Mouse (Mus musculus): Measurements from ENCODE around the gene Git1. TPM values are rescaled to one million over a fixed set of nuclear protein-coding genes. Genes with fewer than 3 reads are reported as not detected.

Git1 gene
- total RNA-seq, 4 experiments from 2014 or later, result 53.5 to 63.3 (median 57.1) TPM

DNA sequence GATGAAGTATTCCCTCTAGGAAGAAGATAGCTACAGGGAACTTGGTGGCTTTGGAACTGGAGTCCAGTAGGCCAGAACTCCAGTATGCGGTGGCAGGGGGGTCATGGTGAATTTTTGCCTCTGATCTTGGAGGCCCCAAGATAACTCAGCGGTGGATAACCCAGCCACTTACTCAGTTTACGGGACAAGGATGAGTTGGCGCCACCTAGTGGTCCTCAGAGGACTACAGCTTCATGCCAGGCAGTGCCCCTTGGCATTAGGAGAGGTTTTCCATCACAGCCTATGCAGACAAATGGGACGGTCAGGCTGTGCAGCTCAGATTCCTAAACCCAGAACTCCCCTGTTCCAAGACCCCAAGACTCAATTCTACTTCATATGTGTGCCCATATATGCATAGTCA lies 8.0 kb downstream of the Git1 start:
- peak; percentile 74 for DNase-seq (ENCODE audit: low spot score)

DNA sequence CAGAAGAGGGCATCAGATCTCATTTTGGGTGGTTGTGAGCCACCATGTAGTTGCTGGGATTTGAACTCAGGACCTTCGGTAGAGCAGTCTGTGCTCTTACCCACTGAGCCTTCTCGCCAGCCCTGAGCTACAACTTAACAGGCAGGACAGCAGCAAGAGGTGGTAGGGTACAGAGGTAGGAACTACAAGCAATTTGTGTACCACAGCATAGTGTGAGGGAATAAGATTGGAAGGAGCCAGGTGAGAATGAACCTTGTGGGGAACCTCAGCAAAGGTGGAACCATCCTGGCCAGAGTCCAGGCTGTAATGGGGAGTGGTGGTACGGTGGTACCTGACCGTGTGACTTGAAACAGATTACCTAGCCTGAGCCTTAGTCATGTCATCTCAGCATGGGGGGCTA lies 8.6 kb downstream of the Git1 start:
- DNase-seq (ENCODE audit: low spot score), result no peak

DNA sequence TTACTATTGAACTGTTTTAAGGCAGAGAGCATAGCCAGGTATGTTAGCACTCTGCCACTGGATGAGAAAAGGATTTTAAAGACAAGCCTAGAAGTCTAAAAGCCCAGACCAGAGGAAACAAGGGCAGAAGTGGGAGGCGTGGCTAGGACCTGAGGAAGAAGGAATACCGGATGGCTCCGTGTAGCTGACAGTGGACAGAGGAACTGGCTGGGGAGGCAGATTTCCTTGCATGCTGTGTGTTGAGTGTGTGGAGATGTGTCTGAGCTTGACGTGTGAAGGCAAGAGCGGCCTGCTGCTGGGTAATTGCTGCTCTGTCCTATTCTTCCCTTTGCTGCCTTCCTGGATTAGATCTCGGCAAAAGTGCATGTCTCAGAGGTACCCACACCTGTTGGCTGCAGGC lies 9.1 kb downstream of the Git1 start:
- no peak for DNase-seq (ENCODE audit: low spot score)

DNA sequence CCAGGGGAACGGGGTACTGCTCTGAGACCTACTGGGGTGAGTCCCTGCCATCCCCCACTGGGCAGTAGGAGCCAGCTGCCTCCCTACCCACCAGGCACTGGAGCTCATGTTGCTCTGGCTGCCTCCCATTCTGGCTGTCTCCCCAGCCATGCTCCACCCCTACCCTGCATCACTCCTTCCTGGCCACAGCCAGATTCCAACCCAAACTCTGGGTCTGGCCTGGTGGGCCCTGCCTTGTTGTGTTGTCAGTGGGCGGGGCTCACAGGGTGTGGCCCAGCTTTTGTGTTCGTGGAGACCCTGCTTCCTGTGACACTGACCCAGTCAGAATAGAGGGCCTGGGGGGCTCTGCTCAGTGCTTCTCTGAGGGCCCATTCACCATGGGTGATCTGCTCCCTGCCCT lies 10.1 kb downstream of the Git1 start:
- DNase-seq (ENCODE audit: low spot score), result no peak

DNA sequence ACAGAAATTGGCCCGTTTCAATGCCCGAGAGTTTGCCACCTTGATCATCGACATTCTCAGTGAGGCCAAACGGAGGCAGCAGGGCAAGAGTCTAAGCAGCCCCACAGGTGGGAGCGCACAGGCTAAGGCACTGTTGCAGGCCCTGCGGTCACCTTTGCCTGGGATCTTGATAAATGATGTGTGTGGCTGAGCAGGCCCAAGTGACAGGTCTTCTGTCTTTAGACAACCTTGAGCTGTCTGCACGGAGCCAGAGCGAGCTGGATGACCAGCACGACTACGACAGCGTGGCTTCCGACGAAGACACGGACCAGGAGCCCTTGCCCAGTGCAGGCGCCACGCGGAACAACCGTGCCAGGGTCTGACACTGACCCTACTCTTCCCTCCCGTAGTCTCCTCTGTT lies 11.0 kb downstream of the Git1 start:
- DNase-seq (ENCODE audit: low spot score), result no peak

DNA sequence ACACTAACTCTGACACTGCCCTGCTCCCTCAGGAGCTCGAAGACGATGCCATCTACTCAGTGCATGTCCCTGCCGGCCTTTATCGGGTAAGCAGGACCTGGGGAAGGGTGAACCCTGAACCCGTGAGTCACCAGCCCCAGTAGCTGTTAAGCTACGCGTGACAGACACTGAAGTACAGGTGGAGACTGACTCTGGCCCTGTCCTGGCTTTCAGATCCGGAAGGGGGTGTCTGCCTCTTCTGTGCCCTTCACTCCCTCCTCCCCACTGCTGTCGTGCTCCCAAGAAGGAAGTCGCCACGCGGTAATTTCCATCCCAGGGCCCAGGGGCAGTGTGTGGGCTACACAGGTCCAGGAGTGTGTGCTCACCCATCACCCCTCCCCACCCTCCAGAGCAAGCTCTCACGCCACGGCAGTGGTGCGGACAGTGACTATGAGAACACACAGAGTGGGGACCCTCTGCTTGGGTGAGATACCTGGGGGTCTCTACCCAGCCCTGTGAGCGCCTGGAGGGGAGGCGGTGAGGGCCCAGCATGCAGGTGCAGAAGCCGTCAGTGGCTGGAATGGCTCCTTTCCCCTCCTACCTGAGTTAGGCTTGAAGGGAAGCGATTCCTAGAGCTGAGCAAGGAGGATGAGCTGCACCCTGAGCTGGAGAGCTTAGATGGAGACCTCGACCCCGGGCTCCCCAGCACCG lies 12.1 kb downstream of the Git1 start:
- no peak for DNase-seq (ENCODE audit: low spot score)

DNA sequence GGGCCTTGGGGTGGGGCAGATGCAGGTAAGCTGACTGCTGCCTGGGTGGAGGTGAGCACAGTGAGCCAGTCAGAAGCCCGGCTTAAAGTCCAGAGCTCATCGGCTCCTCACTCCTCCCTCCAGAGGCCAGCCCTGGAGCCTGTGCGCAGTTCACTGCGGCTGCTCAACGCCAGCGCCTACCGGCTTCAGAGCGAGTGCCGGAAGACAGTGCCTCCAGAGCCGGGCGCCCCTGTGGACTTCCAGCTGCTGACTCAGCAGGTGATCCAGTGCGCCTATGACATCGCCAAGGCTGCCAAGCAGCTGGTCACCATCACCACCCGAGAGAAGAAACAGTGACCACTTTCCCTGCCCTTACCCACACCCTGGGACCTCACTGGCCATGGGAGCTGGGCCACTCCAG lies 12.9 kb downstream of the Git1 start:
- DNase-seq (ENCODE audit: low spot score), result no peak

DNA sequence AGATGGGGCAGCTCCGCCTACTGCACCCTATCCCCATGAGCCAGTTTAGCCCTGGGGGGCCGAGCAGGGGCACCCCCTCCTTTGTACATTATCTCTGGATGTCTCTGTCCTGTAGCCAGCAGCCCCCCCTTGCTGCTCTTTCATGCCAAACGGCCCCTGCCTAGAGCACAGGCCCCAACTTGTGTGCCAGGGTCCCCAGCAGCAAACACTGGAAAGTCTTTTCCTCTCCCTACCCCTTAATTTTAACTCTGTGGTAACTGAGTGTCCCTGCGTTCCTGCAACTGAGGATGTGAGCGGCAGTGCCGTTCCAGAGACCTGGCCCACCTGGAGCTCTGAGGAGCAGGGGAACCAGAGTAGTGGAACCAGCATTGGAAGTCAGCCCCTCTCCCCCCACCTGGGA lies 13.6 kb downstream of the Git1 start:
- no peak for DNase-seq (ENCODE audit: low spot score)

DNA sequence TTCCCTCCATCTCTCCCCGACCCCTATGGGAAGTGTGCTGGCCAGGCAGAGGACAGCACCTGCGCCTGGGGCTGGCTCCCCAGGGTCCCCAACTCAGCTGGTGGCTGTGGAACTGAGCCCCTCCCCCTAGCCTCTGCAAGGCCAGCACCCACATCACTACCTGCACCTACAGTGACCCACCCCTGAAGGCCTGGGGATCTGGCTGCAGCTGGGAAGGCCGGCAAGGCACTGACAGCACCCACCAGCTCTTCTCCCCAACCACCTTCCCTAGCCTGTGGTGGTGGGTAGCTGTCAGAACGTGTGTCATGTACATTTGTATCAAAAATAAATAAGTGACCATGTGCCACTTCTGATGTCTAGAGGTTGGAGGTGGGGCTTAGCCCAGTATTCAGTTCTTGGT lies 14.1 kb downstream of the Git1 start:
- no peak for DNase-seq (ENCODE audit: low spot score)

DNA sequence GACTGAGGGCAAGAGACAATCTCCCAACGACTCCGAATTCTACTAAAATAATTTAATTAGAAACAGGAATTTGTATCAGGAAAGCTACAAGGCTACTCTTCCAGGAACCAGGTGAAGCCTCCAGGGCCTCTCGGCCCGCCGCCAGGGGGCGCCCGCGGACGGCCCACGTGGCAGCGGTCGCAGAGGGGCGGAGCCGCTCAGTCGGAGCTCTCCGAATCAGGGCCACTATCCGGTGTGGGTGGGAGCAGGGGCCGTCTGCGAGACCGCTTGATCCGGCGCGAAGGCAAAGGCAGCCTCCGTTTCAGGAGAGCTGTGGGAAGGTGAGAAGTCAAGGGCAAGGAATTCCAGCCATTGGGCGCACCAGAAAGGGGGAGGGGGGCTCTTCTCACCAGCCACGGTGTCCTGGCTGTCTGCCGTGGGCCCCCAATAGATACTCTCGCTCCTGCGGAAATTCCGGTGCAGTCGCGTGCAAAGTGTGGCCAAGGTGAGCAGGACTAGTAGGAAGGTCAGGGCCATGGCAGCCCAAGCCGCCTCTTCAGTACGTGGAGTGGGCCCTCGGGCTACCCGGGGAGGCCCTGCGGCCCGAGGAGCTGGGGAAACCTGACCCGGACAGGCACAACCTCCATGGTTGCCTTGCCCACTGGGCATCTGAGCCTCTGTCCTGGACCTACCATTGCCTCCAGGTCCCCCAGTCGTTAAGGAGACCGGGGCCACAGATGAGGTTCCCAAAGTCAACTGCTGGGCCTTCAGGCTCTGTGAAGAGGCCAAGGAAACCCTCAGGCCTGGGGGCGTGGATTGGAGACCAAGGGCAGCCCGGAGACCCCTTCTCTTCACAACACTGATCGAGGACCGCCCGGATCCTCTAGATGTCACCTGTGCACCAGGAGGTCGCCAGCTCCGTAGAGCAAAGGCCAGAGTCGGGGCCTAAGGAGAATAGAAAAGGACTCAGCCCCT lies 15.0 kb downstream of the Git1 start:
- DNase-seq (ENCODE audit: low spot score), result peak; percentile 77

DNA sequence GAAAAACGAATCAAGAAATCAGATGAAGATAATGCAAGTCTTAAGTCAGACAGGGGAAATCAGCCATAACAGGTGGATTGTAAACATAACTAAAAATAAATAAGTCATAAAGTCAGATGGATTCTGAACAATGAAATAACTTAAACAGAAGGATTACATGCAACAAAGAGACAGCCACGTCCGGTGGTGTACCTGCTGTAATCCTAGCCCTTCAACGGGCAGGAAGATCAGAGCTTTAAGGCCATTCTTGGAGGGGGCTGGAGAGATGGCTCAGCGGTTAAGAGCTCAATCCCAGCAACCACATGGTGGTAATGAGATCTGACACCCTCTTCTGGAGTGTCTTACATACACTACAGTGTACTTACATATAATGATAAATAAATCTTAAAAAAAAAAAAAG lies 18.0 kb downstream of the Git1 start:
- no peak for DNase-seq (ENCODE audit: low spot score)

DNA sequence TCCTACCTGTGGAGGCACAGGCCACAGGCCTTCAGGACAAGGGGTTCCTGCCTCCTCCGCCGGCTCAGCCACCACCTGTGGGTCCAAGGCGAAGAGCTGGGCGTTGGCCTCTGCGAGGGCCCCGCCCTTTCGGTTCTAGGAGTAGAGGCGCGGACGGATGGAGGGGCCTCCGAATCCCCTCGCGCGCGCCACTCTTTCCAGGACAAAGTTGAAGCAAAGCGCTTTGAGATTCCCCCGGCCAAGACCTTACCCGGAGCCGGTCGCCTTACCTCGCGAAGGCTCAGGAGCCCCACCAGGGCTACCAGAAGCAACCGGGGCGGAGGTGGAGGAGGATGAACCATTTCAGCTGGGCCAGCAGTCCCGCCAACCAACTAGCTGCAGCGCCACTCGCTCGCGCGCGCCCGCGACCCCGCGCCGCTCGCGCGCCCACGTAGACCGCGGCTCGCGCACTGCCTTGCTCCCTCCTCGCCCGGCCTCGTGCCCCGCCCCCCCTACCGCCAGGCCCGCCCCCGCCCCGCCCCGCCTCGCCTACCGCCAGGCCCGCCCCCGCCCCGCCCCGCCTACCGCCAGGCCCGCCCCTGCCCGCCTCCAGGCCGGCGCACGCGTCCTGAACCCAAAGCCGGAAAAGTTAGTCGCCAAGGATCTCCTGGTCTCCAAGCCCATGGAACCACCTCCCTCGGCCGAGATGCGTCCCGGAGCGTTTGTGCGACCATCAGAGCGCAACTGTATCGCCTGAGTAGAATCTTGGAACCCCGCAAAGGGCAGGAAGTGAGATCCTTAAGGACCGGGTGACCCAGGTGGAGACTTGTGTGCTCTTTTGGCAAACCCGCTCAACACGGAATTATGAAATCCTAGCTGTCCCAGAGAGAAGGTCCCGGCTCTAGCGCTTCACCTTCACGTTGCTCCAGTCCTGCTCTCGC lies 19.8 kb downstream of the Git1 start:
- DNase-seq (ENCODE audit: low spot score), result peak; percentile 82

DNA sequence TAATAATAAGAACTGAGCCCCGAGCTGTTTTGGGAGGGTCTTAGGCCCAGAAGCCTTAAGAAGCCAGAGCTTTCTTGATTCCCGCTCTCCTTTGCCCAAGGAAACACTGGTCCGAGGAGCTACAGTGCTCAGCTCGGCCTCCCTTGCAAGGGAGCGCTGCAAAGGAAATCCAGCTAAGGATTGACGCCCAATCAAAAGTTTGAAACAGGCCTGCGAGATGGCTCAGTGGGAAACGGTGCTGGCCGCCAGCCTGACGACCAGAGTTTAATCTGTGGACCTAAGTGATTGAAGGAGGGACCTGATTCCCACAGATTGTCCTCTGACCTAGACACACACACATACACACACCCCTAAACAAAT lies 20.4 kb downstream of the Git1 start:
- DNase-seq (ENCODE audit: low spot score), result no peak

DNA sequence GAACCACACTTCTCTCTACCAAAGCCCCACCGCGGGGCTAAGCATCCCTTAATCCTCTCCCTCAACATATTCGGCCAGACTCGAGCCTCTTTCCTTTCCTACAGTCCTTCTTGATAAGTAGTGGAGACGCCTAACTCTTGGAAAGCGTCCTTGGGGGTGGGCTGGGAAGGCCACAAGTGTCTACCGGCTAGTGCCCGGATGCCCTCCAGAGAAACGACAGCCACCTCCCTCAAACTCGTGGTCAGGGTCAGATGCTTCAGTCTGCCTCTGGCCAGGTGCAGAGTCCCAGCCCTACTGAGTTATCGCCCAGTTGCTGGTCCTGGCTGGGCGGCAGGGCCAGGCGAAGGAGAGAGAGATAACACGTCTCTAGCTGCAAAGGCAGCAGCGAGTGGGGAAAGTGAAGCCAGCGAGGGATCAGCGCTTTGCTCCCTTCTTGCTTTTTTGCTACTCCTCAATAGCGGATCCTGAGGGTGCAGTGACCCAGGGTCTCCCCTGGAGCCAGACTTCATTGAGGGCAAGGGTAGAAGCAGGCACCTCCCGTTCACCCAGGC lies 21.0 kb downstream of the Git1 start:
- no peak for DNase-seq (ENCODE audit: low spot score)

DNA sequence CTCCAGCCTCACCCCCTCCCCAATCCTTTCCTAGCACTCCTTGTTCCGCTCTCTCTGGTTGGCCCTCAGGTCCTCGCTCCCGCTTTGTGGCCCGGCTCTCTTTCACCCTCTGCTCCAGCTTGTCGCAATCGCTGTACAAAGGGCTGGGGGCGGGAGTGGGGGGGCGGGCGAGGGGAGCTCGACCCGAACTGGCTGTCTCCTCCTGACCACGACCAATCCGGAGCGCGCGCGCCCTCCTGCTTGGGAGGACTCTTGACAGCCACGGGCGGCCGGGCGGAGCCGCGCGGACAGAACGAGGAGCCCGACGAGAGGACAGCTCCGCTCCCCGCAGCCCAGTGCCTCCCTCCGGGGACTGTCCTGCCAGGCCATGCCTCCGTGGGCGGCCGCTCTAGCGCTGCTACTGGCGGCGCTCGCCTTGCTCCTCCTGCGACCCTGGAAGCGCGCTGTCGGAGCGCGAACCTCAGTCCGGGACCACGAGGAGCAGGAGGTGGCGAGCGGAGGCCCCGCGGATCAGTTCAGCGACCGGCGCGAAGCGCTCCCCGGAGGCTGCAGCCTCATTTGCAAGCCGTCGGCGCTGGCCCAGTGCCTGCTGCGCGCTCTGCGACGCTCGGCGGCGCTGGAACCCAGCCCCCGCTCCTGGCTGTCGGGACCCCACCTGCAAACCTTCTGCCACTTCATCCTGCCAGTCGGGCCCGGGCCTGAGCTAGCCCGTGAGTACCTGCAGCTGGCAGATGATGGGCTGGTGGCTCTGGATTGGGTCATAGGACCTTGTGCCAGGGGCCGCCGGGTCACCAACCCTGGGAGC lies 21.7 kb downstream of the Git1 start, which contains the start of gene Abhd15:
Gene Abhd15, plus strand, starts transcription at position 290 of the 805 bp plus-strand sequence.
- peak; percentile 69 for DNase-seq (ENCODE audit: low spot score)

DNA sequence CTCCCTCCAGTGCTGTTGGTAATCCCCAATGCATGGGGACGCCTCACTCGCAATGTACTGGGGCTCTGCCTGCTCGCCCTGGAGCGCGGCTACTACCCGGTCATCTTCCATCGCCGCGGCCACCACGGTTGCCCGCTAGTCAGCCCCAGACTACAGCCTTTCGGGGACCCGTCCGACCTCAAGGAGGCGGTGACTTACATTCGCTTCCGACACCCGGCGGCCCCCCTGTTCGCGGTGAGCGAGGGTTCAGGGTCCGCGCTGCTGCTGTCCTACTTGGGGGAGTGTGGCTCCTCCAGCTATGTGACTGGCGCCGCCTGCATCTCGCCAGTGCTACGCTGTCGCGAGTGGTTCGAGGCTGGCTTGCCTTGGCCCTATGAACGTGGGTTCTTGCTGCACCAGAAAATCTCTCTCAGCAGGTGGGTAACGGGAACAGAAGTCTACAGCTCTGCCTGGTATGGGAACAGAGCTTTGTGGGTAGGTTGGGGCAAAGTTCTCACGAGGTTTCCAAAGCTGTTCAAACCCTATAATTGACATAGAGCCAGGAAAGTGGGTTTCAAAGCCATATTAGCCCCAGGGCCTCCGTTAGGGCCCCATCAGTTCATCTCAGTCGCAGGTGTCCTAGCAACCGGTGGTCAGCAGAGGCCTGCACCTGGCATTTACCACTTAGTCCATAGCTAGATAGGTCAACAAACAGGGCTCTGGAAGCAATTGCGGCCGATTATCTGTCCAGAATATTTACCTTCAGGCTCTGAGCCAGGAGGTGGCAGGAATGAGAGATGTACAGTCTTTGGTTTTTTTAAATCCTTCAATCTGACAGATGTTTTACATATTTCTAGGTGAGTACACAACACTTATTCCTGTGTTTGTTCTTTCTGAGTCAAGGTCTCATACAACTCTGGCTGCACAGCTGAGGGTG lies 22.5 kb downstream of the Git1 start, which contains the start of gene Trp53i13:
Gene Trp53i13, minus strand, starts transcription at position 344 of the 916 bp plus-strand sequence.
- DNase-seq (ENCODE audit: low spot score), result no peak

DNA sequence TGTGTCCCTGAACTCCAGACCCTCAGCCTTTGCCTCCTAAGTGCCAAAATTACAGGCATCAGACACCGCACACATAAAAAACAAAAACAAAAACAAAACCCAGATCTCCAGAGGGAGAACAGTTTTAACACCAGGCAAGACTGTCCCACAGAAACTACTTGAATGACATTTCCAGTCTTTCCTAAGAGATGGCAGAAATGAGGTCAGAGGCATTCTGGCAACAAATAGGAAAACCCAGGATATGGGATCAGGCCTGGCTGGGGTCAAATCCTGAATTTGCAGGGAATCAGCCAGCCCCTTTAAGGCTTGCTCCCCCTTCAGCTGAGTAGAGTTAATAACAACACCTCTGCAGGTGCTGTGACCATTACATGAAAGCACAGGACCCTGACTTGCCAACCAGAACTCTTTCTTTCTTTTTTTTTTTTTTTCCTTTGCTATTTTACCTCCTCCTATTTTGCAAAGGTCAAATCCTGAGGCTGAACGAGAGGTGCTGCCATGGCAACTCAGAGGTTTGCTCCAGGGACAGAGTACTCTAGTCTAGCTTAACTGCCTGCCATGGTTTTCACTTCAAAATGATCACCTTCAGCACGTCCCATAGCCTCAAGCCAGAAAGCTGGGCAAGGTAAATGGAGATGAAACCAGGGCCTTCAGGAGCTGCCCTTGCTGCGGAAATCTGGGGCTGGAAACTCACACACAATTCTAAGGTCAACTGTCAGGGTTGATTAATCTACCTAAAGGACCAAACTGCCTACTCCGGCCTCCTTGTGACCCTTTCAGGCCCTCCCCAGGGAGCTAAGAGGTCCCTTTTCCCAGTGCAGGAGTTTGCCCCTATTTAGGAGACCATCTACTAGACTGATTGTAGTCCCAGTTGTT lies 23.4 kb downstream of the Git1 start:
- DNase-seq (ENCODE audit: low spot score), result no peak

DNA sequence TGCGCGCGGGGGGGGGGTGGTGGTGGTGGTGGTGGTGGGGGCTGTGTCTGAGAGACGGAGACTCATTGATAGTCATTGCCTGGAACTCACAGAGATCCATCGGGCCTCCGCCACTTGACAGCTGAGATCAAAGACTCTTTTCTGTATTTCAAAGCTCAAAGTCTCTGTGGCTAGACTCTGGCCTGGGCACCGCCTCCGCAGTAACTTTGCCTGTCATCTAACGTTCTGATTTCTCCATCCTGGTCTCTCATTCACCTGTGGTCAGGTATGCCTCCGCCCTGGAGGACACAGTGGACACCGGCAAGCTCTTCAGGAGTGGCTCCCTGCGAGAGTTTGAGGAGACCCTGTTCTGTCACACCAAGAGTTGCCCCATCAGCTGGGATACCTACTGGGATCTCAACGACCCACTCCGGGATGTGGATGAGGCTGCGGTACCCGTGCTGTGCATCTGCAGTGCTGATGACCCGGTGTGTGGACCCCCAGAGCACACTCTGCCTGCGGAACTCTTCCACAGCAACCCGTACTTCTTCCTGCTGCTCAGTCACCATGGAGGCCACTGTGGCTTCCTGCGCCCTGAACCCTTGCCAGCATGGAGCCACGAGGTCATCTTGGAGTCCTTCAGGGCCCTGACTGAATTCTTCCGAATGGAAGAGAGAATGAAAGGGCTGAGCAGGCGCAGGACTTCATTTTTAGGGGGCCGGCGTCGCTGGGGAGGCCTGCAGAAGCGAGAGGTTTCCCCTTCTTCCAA lies 24.9 kb downstream of the Git1 start:
- no peak for DNase-seq (ENCODE audit: low spot score)

All from heart, adult 8-10 months (tissue).